In the genomic region with DNA sequence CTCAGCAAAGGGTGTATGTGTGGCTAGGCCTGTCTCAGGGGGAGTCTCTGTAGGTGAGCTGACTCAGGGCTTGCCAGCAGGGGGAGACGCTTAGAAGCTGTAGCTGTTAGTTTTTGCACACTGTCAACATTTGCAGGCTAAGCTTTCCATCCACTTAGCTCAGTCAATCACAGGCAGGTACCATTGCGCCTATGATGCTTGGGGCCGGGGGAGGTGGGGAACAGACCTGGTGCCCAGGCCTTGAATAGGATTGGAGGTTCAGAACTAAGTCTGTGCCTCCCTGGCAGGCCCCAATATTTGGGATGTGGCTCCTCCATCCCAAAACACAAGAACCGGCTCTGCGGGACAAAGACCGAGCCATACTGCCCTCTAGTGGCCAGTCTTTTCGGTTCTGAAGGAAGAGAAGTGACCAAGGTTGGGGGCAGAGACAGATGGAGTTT, we compare ENCODE assay signal across 8 mouse cellular contexts. TPM values are rescaled to one million over a fixed set of nuclear protein-coding genes. Genes with fewer than 3 reads are reported as not detected.
DNase-seq lines count a peak whose midpoint lies in the region; ATAC-seq and TF ChIP-seq lines count a peak whose summit lies in the region.

No protein-coding gene starts in this region.

- H3K9me3 ChIP-seq in heart, postnatal 0 days (replicated peaks; ENCODE audit: control insufficient read depth, low read length), result no peaks in the 10 kb centered on the region
- H3K9me3 ChIP-seq in midbrain, embryonic 16.5 days (replicated peaks; ENCODE audit: control insufficient read depth, low read length, poor library complexity, severe bottlenecking), result no peaks in the 10 kb centered on the region

- no peaks in the 10 kb centered on the region for H3K36me3 ChIP-seq in heart, postnatal 0 days (replicated peaks; ENCODE audit: control insufficient read depth, insufficient read depth, low read length)
- no peaks in the 10 kb centered on the region for H3K36me3 ChIP-seq in midbrain, embryonic 16.5 days (ENCODE audit: control insufficient read depth, insufficient read depth, low read length)

- no peak overlapping the region for H3K9ac ChIP-seq in heart, postnatal 0 days (replicated peaks; ENCODE audit: low read depth, low read length)
- H3K9ac ChIP-seq in midbrain, embryonic 16.5 days (ENCODE audit: low read depth, low read length), result no peak overlapping the region

- ATAC-seq in heart, postnatal 0 days (ENCODE audit: insufficient read depth, low read depth), result 0 out of 2 replicates have a peak, but pooled peaks have one; percentile 11
- ATAC-seq in midbrain, embryonic 16.5 days, result no peak

- H3K4me2 ChIP-seq in heart, postnatal 0 days (ENCODE audit: low read depth, low read length), result no peak overlapping the region
- peak overlapping the region; percentile 43 for H3K4me2 ChIP-seq in midbrain, embryonic 16.5 days (ENCODE audit: low read length)

- intact Hi-C loops in left cerebral cortex, postnatal 25 days (cut with DNase I), result no loop called here

- peak; percentile 74 for TF ChIP-seq CTCF in heart, postnatal 0 days (IDR thresholded peaks at IDR 0.05; ENCODE audit: low read depth)

- no peak overlapping the region for H3K4me3 ChIP-seq in heart, postnatal 0 days (ENCODE audit: low read depth, low read length)
- 0 out of 2 replicates have a peak overlapping the region, but pooled peaks have one; percentile 6 for H3K4me3 ChIP-seq in midbrain, embryonic 16.5 days (ENCODE audit: low read depth, low read length)

- no peak overlapping the region for H3K27ac ChIP-seq in heart, postnatal 0 days (ENCODE audit: low read depth)
- H3K27ac ChIP-seq in midbrain, embryonic 16.5 days (ENCODE audit: low read length), result peak overlapping the region; percentile 45; the same call in 1 of the 2 replicates

- TF ChIP-seq EP300 in heart, postnatal 0 days (IDR thresholded peaks at IDR 0.05; ENCODE audit: low read depth), result no peak

- H3K27me3 ChIP-seq in heart, postnatal 0 days (ENCODE audit: control insufficient read depth, insufficient read depth, low read length), result peaks cover 52% of the 10 kb centered on the region
- H3K27me3 ChIP-seq in midbrain, embryonic 16.5 days (ENCODE audit: control insufficient read depth, insufficient read depth, low read depth, low read length), result no peaks in the 10 kb centered on the region

- 2% methylated on average over 7 of the region's 7 CpGs for WGBS in heart, postnatal 0 days
- WGBS in midbrain, embryonic 16.5 days, result 4% methylated on average over 7 of the region's 7 CpGs

- DNase-seq in left cerebral cortex, adult 18-20 months (ENCODE audit: low spot score in 2 of 2), result peak; percentile 67 to 80
- no peak for DNase-seq in left cerebral cortex, adult 11 months (ENCODE audit: low spot score)
- peak; percentile 65 for DNase-seq in adipocyte (ENCODE audit: low spot score)
- peak; percentile 84 for DNase-seq in embryo, embryonic 9.5 days (ENCODE audit: extremely low spot score)
- peak; percentile 57 for DNase-seq in heart, postnatal 0 days (ENCODE audit: low spot score)
- DNase-seq in left cerebral cortex, postnatal 25 days (ENCODE audit: low spot score in 2 of 2), result peak; percentile 66 to 71
- DNase-seq in thymus, postnatal 14 days, result peak; percentile 81

- H3K4me1 ChIP-seq in heart, postnatal 0 days (ENCODE audit: control insufficient read depth, insufficient read depth), result peaks cover 6% of the 10 kb centered on the region
- H3K4me1 ChIP-seq in midbrain, embryonic 16.5 days (ENCODE audit: control insufficient read depth, insufficient read depth, low read length), result peaks cover 12% of the 10 kb centered on the region

RNA-seq across cellular contexts. Expression of a gene that starts 2.6 kb away (rescaled TPM):
- total RNA-seq in left cerebral cortex, adult 18-20 months (2021), result 100 to 1,000 TPM; 107 to 120 TPM
- not detected in 2 replicates for total RNA-seq in heart, postnatal 0 days (2014; rRNA removed; ENCODE audit: low replicate concordance)
- polyA plus RNA-seq in heart, postnatal 0 days (2015; fragmentation: Nextera tagmentation; extraction: Ambion mirVana), result 0.41 and 0.61 TPM in 2 replicates
- 100 to 1,000 TPM; 110 to 115 TPM for total RNA-seq in left cerebral cortex, postnatal 25 days (2021)
- 223 and 226 TPM in 2 replicates for polyA plus RNA-seq in midbrain, embryonic 16.5 days (2015; fragmentation: Nextera tagmentation; extraction: Ambion mirVana)

RNA-seq across cellular contexts. Expression of a gene that starts 12.0 kb away (rescaled TPM):
- 10 to 100 TPM; 16.8 to 18.3 TPM for total RNA-seq in left cerebral cortex, adult 18-20 months (2021)
- 7.8 and 61.8 TPM in 2 replicates for total RNA-seq in heart, postnatal 0 days (2014; rRNA removed; ENCODE audit: low replicate concordance)
- 17.9 and 18.0 TPM in 2 replicates for polyA plus RNA-seq in heart, postnatal 0 days (2015; fragmentation: Nextera tagmentation; extraction: Ambion mirVana)
- total RNA-seq in left cerebral cortex, postnatal 25 days (2021), result 10 to 100 TPM; 13.6 to 14.2 TPM
- polyA plus RNA-seq in midbrain, embryonic 16.5 days (2015; fragmentation: Nextera tagmentation; extraction: Ambion mirVana), result 2.5 and 2.7 TPM in 2 replicates

RNA-seq across cellular contexts. Expression of a gene that starts 19.4 kb away (rescaled TPM):
- 10 to 100 TPM; 27.6 to 33.5 TPM for total RNA-seq in left cerebral cortex, adult 18-20 months (2021)
- 30.1 and 46.6 TPM in 2 replicates for total RNA-seq in heart, postnatal 0 days (2014; rRNA removed; ENCODE audit: low replicate concordance)
- 81.6 and 83.2 TPM in 2 replicates for polyA plus RNA-seq in heart, postnatal 0 days (2015; fragmentation: Nextera tagmentation; extraction: Ambion mirVana)
- total RNA-seq in left cerebral cortex, postnatal 25 days (2021), result 10 to 100 TPM; 21.1 to 24.4 TPM
- 81.2 and 89.7 TPM in 2 replicates for polyA plus RNA-seq in midbrain, embryonic 16.5 days (2015; fragmentation: Nextera tagmentation; extraction: Ambion mirVana)

RNA-seq across cellular contexts. Expression of a gene that starts 52.9 kb away (rescaled TPM):
- under 1 TPM; 0.65 to 0.98 TPM for total RNA-seq in left cerebral cortex, adult 18-20 months (2021)
- 0.42 and 1.5 TPM in 2 replicates for total RNA-seq in heart, postnatal 0 days (2014; rRNA removed; ENCODE audit: low replicate concordance)
- 11.8 and 14.0 TPM in 2 replicates for polyA plus RNA-seq in heart, postnatal 0 days (2015; fragmentation: Nextera tagmentation; extraction: Ambion mirVana)
- total RNA-seq in left cerebral cortex, postnatal 25 days (2021), result not detected
- 0.46 and 1.5 TPM in 2 replicates for polyA plus RNA-seq in midbrain, embryonic 16.5 days (2015; fragmentation: Nextera tagmentation; extraction: Ambion mirVana)

Comparison
In these comparisons a context has a peak if more than half of its experiments do, and no peak if none do; other contexts are left out.
1. RNA of a gene that starts 2.6 kb away (total RNA-seq): 107 to 120 TPM in left cerebral cortex, adult 18-20 months and 110 to 115 TPM in left cerebral cortex, postnatal 25 days; not detected in heart, postnatal 0 days; every median in the first group is over 100 times any median in the second.